Mouse (Mus musculus): ENCODE measurements around the gene Ptbp3.
"Not testable (repeated sequence)": the region's sequence is repeated elsewhere in the genome, so short reads cannot be mapped to it uniquely, and the experiment has no call there.

Gene Ptbp3

GRCm38 (mm10) chr4:59549175-59549976, at the start of gene Ptbp3:
Gene Ptbp3 (minus strand): TSS chr4:59549364.
- peak; percentile 57 for DNase-seq (ENCODE audit: low spot score)

- DNase-seq (ENCODE audit: low spot score) = no peak
Measured at GRCm38 (mm10) chr4:59596556-59596955, 47.4 kb upstream of the Ptbp3 start.

- no peak for DNase-seq (ENCODE audit: low spot score)
Measured at GRCm38 (mm10) chr4:59594614-59595013, 45.5 kb upstream of the Ptbp3 start.

- no peak for DNase-seq (ENCODE audit: low spot score)
Measured at GRCm38 (mm10) chr4:59587872-59588226, 38.7 kb upstream of the Ptbp3 start.

GRCm38 (mm10) chr4:59587215-59587871, 38.2 kb upstream of the Ptbp3 start:
- DNase-seq (ENCODE audit: low spot score) = no peak

GRCm38 (mm10) chr4:59585097-59585496, 35.9 kb upstream of the Ptbp3 start:
- DNase-seq (ENCODE audit: low spot score) = no peak

GRCm38 (mm10) chr4:59582186-59582585, 33.0 kb upstream of the Ptbp3 start:
- DNase-seq (ENCODE audit: low spot score) = no peak

GRCm38 (mm10) chr4:59581314-59582185, 32.4 kb upstream of the Ptbp3 start, which contains the start of gene Hsdl2:
Gene Hsdl2 (plus strand): TSS chr4:59581563.
- peak; percentile 95 for DNase-seq (ENCODE audit: low spot score)

GRCm38 (mm10) chr4:59580495-59581281, 31.5 kb upstream of the Ptbp3 start:
- DNase-seq (ENCODE audit: low spot score) = no peak

- DNase-seq (ENCODE audit: low spot score) = no peak
Measured at GRCm38 (mm10) chr4:59575184-59575958, 26.2 kb upstream of the Ptbp3 start.

- DNase-seq (ENCODE audit: low spot score) = no peak
Measured at GRCm38 (mm10) chr4:59572521-59573118, 23.5 kb upstream of the Ptbp3 start.

GRCm38 (mm10) chr4:59570519-59570918, 21.4 kb upstream of the Ptbp3 start:
- DNase-seq (ENCODE audit: low spot score) = not testable (repeated sequence)

- peak; percentile 83 for DNase-seq (ENCODE audit: low spot score)
Measured at GRCm38 (mm10) chr4:59569538-59569937, 20.4 kb upstream of the Ptbp3 start.

- no peak for DNase-seq (ENCODE audit: low spot score)
Measured at GRCm38 (mm10) chr4:59567576-59568260, 18.6 kb upstream of the Ptbp3 start.

- no peak for DNase-seq (ENCODE audit: low spot score)
Measured at GRCm38 (mm10) chr4:59565571-59566188, 16.5 kb upstream of the Ptbp3 start.

GRCm38 (mm10) chr4:59564128-59564527, 15.0 kb upstream of the Ptbp3 start:
- no peak for DNase-seq (ENCODE audit: low spot score)

GRCm38 (mm10) chr4:59560141-59560540, 11.0 kb upstream of the Ptbp3 start:
- DNase-seq (ENCODE audit: low spot score) = no peak

GRCm38 (mm10) chr4:59558096-59558720, 9.0 kb upstream of the Ptbp3 start:
- no peak for DNase-seq (ENCODE audit: low spot score)

GRCm38 (mm10) chr4:59557343-59557742, 8.2 kb upstream of the Ptbp3 start:
- DNase-seq (ENCODE audit: low spot score) = not testable (repeated sequence)
